Mouse (Mus musculus): Measurements from ENCODE around the gene Gm30302. TPM values are rescaled to one million over a fixed set of nuclear protein-coding genes. Genes with fewer than 3 reads are reported as not detected.

The Gm30302 gene
- total RNA-seq, 1 experiment from 2014 or later: not detected

DNA sequence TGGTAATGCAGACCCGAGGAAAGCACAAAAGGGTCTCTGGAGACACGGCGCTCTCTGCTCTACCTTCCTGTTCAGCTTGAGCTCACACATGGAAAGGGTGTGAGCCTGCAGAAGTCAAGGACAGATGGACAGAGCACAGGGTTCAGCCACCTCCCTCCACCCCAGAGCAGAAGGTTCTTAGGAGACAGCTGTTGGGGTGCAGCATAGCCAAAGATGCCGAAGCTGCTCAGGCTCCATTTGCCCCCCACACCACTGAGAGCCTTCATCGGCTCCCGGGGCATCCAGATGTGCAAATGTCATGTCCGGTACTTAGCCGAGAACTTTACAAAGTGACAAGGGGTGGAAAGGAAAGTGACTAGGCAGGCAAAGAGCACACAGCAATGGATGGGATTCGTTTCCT lies 42.2 kb downstream of the Gm30302 start:
- no peak for ATAC-seq (ENCODE audit: extremely low read depth, insufficient number of reproducible peaks, low FRiP score, poor library complexity, severe bottlenecking)

DNA sequence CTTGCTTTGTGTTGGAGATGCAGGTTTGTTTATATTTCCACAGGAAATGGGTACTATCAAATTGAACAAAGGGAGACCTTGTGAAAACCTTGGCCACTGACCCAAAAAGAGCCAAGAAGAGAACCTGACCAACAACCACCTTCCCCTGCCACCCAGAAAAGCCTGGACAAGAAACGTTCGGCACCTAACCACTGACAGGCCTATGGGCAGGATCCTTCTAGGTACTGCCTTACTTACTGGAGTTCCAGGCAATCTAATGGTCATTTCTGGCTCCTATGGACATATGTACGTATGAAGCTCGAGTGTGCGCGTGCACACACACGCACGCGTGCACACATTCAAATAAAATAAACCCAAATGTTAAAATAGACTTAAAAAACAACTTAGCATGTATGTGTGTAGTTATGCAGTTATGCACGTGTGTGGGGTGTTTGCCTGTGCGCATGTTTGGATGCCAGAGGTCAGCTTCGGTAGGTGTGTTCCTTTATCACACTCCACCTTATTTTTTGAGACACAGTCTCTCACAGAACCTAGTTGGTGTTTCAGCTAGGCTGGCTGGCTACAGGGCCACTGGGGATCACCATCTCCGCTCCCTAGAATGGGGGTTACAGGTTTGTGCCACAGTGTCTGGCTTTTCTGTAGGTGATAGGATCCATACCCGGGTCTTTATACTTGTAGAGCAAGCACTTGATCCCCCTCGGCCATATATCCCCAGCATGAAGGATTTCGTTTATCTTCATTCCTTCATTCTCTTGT lies 57.3 kb downstream of the Gm30302 start:
- ATAC-seq (ENCODE audit: extremely low read depth, insufficient number of reproducible peaks, low FRiP score, poor library complexity, severe bottlenecking): no peak

DNA sequence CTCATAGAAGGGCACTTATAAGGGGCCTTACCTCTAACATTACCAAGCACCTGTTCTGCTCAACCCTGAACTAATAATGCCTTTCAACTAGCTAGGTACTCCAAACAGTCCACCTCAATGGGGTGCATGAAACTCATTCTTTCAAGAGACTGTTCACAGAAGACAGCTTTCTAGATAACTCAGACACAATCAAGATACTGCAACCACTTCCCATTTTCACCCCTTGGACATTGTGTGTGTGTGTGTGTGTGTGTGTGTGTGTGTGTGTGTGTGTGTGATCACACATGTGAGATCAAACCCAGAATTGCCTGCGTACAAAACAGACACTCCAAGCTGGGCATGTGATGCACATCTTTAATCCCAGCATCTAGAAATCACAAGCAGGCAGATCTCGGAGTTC lies 60.8 kb downstream of the Gm30302 start:
- no peak for ATAC-seq (ENCODE audit: extremely low read depth, insufficient number of reproducible peaks, low FRiP score, poor library complexity, severe bottlenecking)

DNA sequence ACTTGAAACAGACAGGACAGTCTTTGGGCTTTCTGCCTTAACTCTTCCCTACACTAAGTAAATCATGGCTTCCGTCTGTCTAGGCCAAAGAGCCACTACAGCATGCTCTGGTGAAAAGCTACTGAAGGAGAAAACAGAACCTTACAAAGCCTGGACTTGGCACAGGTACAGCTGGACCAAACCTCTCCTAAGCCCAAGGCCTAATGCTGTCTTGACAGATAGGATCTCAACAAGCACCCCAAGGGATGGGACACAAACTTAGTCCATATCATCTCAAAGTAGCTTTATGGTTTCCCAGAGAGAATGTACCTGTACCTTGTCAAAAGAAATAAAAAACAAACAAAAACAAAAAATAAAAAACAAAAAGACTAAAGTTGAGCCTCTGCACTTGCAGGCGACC lies 62.4 kb downstream of the Gm30302 start:
- no peak for ATAC-seq (ENCODE audit: extremely low read depth, insufficient number of reproducible peaks, low FRiP score, poor library complexity, severe bottlenecking)

Other genes starting within 250 kb of the Gm30302 start
- gene Omd, start 216.5 kb downstream of the Gm30302 start, total RNA-seq (2017): not detected in 2 replicates
- not detected in 2 replicates for gene Ogn, start 191.0 kb downstream of the Gm30302 start, total RNA-seq (2017)
- 0.86 and 2.3 TPM in 2 replicates for gene Cenpp, start 146.2 kb downstream of the Gm30302 start, total RNA-seq (2017)
- 40.1 and 49.1 TPM in 2 replicates for gene Nol8, start 145.9 kb downstream of the Gm30302 start, total RNA-seq (2017)
- gene Iars, start 116.9 kb downstream of the Gm30302 start, total RNA-seq (2017): 32.5 and 33.3 TPM in 2 replicates